Mouse (Mus musculus): ENCODE data around the gene Fam110a.

GRCm38 (mm10) chr2:152000735-152001134 lies 20.7 kb upstream of the Fam110a start:
- TF ChIP-seq CTCF (IDR thresholded peaks at IDR 0.05; ENCODE audit: borderline replicate concordance, control insufficient read depth, extremely low read depth, insufficient read depth, low read length, poor library complexity): no peak
- no peak for TF ChIP-seq POLR2A (IDR thresholded peaks at IDR 0.05; ENCODE audit: control insufficient read depth, extremely low read depth, insufficient read depth, low read length, poor library complexity)

Data from thymus, adult 2 months (tissue).